Mouse (Mus musculus) heart, adult 2 months (tissue): Measurements from ENCODE around the gene Cspg4.

Experiments
- CTCF ChIP-seq: fragments of 200-600 bp; IDR thresholded peaks from 2 replicates; pipeline ENCODE4 v1.8.1; 2022; ENCODE audit warnings: antibody characterized with exemption, mild to moderate bottlenecking, moderate library complexity
- EP300 ChIP-seq: fragments of 200-500 bp; IDR thresholded peaks from 2 replicates; pipeline ENCODE4 v1.6.1; 2011; ENCODE audit warnings: low read depth, low read length, control low read depth; ENCODE audit not compliant: insufficient read depth
- POLR2A ChIP-seq: fragments of 200-500 bp; IDR thresholded peaks from 2 replicates; pipeline ENCODE4 v1.6.1; 2011; ENCODE audit warnings: mild to moderate bottlenecking, low read depth, low read length, control low read depth; ENCODE audit not compliant: insufficient read depth

DNA sequence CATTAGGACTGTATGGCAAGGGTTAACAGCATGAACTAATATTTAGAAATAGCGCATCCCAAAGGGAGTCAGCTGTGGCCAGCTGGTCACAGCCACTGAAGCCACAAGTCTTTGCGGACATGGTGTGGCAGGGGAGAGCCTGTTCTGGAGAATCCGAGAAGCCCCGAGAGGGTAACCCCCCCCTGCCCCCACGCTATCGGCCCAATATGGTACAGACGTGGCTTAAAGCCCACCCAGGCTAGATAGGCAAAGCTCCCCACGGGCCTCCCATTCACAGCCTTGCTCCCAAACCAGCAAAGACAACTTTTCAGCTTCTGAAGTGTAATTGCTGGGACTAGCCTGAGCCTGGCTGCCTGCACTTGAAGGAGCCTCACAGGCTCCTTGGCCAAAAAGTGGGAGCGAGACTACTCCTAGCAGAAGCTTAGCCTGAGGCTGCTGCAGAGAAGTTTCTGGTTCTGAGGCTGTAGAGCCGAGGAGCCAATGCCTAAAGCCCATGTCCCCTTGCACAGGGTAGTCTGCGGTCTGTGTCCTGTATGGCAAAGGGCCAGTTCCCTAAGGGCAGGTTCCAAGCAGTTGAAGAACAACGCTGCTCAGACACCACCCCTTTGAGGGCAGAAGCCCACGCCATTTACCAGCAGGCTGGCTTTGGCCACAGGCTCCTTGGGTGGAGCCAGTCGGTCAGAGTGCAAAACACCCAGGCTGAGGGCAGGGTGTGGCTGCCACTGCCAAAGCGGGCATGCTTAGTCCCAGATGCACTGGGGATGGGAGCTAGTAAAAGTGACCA lies 4.2 kb upstream of the Cspg4 start:
- 0 out of 2 replicates have a peak, but pooled peaks have one; percentile 35 for TF ChIP-seq EP300
- no peak for TF ChIP-seq POLR2A
- TF ChIP-seq CTCF: no peak
